Mouse (Mus musculus): Measurements from ENCODE around the gene Rhbdl1.

DNA sequence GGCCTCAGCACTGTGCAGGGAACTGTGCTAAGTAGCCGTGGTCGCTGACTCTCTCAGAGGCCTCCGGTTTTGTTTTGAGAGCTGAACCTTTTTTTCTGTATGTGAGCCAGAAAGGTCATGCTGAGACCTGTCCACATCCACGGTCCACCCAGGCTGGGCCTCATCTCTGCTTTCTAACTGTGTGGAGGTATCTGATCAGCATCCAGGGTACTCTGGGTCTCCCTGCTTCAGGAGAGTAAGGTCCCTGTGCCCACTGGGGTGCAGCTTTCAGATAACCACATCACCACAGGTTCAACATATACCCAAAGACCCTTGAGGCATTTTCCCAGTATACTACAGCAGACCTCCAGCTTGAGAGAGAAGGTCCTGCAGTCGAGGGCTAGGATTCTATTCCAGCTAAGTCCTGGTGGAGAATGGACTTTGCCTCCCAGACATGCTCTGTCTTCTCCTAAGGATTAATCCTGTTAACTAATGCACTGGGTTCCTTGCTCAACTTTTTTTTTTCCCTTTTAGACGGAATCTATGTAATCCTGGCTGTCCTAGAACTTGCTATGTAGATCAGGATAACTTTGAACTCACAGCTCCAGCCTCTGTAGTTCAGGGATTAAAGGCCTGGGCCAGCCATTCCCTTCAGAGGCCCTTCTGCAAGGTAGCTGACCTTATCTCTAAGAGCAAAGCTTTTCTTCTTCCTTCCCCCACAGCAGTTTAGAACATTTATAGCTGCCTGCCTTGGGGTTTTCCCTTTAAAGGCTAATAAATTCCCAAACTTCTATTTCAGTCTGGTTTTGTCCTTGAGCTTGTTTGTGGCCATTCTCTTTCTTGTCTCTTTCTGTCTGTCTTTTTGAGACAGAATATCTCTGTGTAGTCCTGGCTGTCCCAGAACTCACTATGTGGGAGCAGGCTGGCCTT is 24.9 kb upstream of the Rhbdl1 start:
- TF ChIP-seq MAFK (IDR thresholded peaks at IDR 0.05; ENCODE audit: insufficient read depth, low read depth, low read length) (no peak), CHD2 (IDR thresholded peaks at IDR 0.05; ENCODE audit: low read depth, low read length) (no peak), ZNF384 (IDR thresholded peaks at IDR 0.05; ENCODE audit: low read depth, low read length) (no peak)

Data from ES-E14 (cell line).